Mouse (Mus musculus) frontal cortex, postnatal 14 days (tissue): Measurements from ENCODE around the gene Fam219a.

Experiments used
- DNase-seq, 2 experiments: peaks; one replicate each; pipeline ENCODE4 v3.0.0; 2022; ENCODE audit warnings: low spot score in 2 of 2

Fam219a gene

GRCm38 (mm10) chr4:41505131-41505551 lies 64.2 kb downstream of the Fam219a start:
- DNase-seq = no peak

- DNase-seq = no peak
These were observed 65.0 kb downstream of the Fam219a start for GRCm38 (mm10) chr4:41504325-41504724.

- DNase-seq = peak; percentile 91 to 93
These were observed 66.3 kb downstream of the Fam219a start, which contains the start of gene AI464131 for GRCm38 (mm10) chr4:41502986-41503412. AI464131 (minus strand) TSS chr4:41503076.

- DNase-seq = no peak
These were observed 67.0 kb downstream of the Fam219a start for GRCm38 (mm10) chr4:41502171-41502940.

GRCm38 (mm10) chr4:41500787-41501186 lies 68.6 kb downstream of the Fam219a start:
- DNase-seq = no peak

- DNase-seq = no peak
These were observed 69.7 kb downstream of the Fam219a start for GRCm38 (mm10) chr4:41499619-41500018.

GRCm38 (mm10) chr4:41498921-41499391 lies 70.4 kb downstream of the Fam219a start:
- DNase-seq = no peak

GRCm38 (mm10) chr4:41497995-41498845 lies 71.1 kb downstream of the Fam219a start:
- DNase-seq = no peak

- no peak for DNase-seq
These were observed 71.8 kb downstream of the Fam219a start for GRCm38 (mm10) chr4:41497579-41497978.

- no peak for DNase-seq
These were observed 72.3 kb downstream of the Fam219a start for GRCm38 (mm10) chr4:41497046-41497445.

GRCm38 (mm10) chr4:41495850-41496249 lies 73.5 kb downstream of the Fam219a start:
- DNase-seq = peak in 1 of 2 experiments; percentile 70

GRCm38 (mm10) chr4:41495076-41495475 lies 74.3 kb downstream of the Fam219a start:
- no peak for DNase-seq

GRCm38 (mm10) chr4:41494378-41494777 lies 75.0 kb downstream of the Fam219a start:
- DNase-seq = no peak

- no peak for DNase-seq
These were observed 75.7 kb downstream of the Fam219a start for GRCm38 (mm10) chr4:41493464-41494116.

- DNase-seq = no peak
These were observed 76.4 kb downstream of the Fam219a start for GRCm38 (mm10) chr4:41492951-41493350.

GRCm38 (mm10) chr4:41481601-41482017 lies 87.7 kb downstream of the Fam219a start:
- DNase-seq = no peak

- DNase-seq = no peak
These were observed 89.1 kb downstream of the Fam219a start for GRCm38 (mm10) chr4:41480254-41480653.

GRCm38 (mm10) chr4:41479456-41479804 lies 89.9 kb downstream of the Fam219a start:
- DNase-seq = no peak

- no peak for DNase-seq
These were observed 90.4 kb downstream of the Fam219a start for GRCm38 (mm10) chr4:41478751-41479455.

GRCm38 (mm10) chr4:41477648-41478160 lies 91.6 kb downstream of the Fam219a start:
- no peak for DNase-seq

- no peak for DNase-seq
These were observed 98.0 kb downstream of the Fam219a start for GRCm38 (mm10) chr4:41471384-41471689.
